Mouse (Mus musculus) liver, postnatal 0 days (tissue): Measurements from ENCODE around the gene Dok1. TPM values are rescaled to one million over a fixed set of nuclear protein-coding genes. Genes with fewer than 3 reads are reported as not detected.

Experiments
- ATAC-seq: fragments of 200-750 bp; cut with Nextera tagmentation; 2 replicates; pipeline ENCODE4 v1.8.0; 2017; ENCODE audit warnings: mild to moderate bottlenecking, moderate library complexity
- DNase-seq: peaks from one replicate; pipeline ENCODE4 v3.0.0-alpha.2; 2016
- H3K27ac ChIP-seq: fragments of 300-500 bp; sonication (generic); 2 replicates; pipeline ENCODE4 v1.5.1; 2014; ENCODE audit warnings: antibody characterized with exemption, moderate library complexity, mild to moderate bottlenecking, low read depth
- H3K27me3 ChIP-seq: fragments of 300-500 bp; sonication (generic); 2 replicates; pipeline ENCODE4 v1.6.1; 2014; ENCODE audit warnings: low read length, control low read depth, mixed read lengths; ENCODE audit not compliant: insufficient read depth
- H3K36me3 ChIP-seq: fragments of 300-500 bp; sonication (generic); replicated peaks from 2 replicates; pipeline ENCODE4 v1.6.1; 2014; ENCODE audit warnings: mild to moderate bottlenecking, control low read depth, low read length, moderate library complexity, mixed read lengths; ENCODE audit not compliant: insufficient read depth
- H3K4me1 ChIP-seq: fragments of 300-500 bp; sonication (generic); 2 replicates; pipeline ENCODE4 v1.6.1; 2014; ENCODE audit warnings: antibody characterized with exemption, mild to moderate bottlenecking, control low read depth; ENCODE audit not compliant: insufficient read depth
- H3K4me2 ChIP-seq: fragments of 300-500 bp; sonication (generic); 2 replicates; pipeline ENCODE4 v1.6.1; 2014; ENCODE audit warnings: low read depth, mild to moderate bottlenecking, low read length, moderate library complexity, mixed read lengths
- H3K4me3 ChIP-seq: fragments of 300-500 bp; sonication (generic); 2 replicates; pipeline ENCODE4 v1.5.1; 2014; ENCODE audit warnings: low read depth, low read length
- H3K9ac ChIP-seq: fragments of 300-500 bp; sonication (generic); replicated peaks from 2 replicates; pipeline ENCODE4 v1.6.1; 2014; ENCODE audit warnings: mild to moderate bottlenecking, moderate library complexity
- H3K9me3 ChIP-seq: fragments of 300-500 bp; sonication (generic); 2 replicates; pipeline ENCODE4 v1.6.1; 2016; ENCODE audit warnings: mild to moderate bottlenecking, control low read depth, low read length, mixed read lengths
- CTCF ChIP-seq: sonication (generic); IDR thresholded peaks from 2 replicates; pipeline ENCODE4 v1.5.1; 2016; ENCODE audit warnings: antibody characterized with exemption, low read depth
- EP300 ChIP-seq: IDR thresholded peaks from 2 replicates; pipeline ENCODE4 v1.6.1; 2016; ENCODE audit warnings: antibody characterized with exemption, low read depth, mild to moderate bottlenecking
- WGBS: fragments of 180-500 bp; shearing (Covaris S2); extraction: QIAGEN DNeasy Blood & Tissue Kit; methylation state at CpG from one replicate; pipeline ENCODE4 v1.1.7; 2014; ENCODE audit not compliant: insufficient replicate concordance; 5-methylcytosine and 5-hydroxymethylcytosine counted together
- polyA plus RNA-seq: library from polyadenylated mRNA; unstranded; fragments of >200 nt; fragmentation: Nextera tagmentation; extraction: Ambion mirVana; gene quantifications from 2 replicates; pipeline ENCODE4 v1.2.1, GENCODE M21; 2015

Dok1 gene
- polyA plus RNA-seq, 1 experiment from 2014 or later = 11.3 TPM

- WGBS = 2% methylated on average over 46 of the region's 58 CpGs
- Histone ChIP-seq H3K4me1 (peaks cover 10% of the 10 kb centered on the region), H3K27me3 (peaks cover 94% of the 10 kb centered on the region), H3K9me3 (no peaks in the 10 kb centered on the region), H3K27ac (no peak overlapping the region), H3K9ac (no peak overlapping the region), H3K36me3 (no peaks in the 10 kb centered on the region), H3K4me3 (peak overlapping the region; percentile 16; the same call in 1 of the 2 replicates), H3K4me2 (0 out of 2 replicates have a peak overlapping the region, but pooled peaks have one; percentile 5)
- 0 out of 2 replicates have a peak, but pooled peaks have one; percentile 14 for ATAC-seq
- no peak for DNase-seq
- TF ChIP-seq CTCF = no peak
- TF ChIP-seq EP300 = no peak
Observed at GRCm38 (mm10) chr6:83070311-83071219, 37.3 kb upstream of the Dok1 start.

GRCm38 (mm10) chr6:83070247-83070310 lies 36.8 kb upstream of the Dok1 start, which contains the start of gene Tlx2:
Tlx2 (minus strand) TSS chr6:83070293.
- DNase-seq (no peak), ATAC-seq (no peak)
- Histone ChIP-seq H3K27me3 (peaks cover 96% of the 10 kb centered on the region), H3K9me3 (no peaks in the 10 kb centered on the region), H3K4me1 (peaks cover 10% of the 10 kb centered on the region), H3K27ac (no peak within 1 kb of the TSS), H3K4me3 (peak within 1 kb of the TSS; percentile 26; the same call in 1 of the 2 replicates), H3K9ac (no peak within 1 kb of the TSS), H3K36me3 (no peaks in the 10 kb centered on the region), H3K4me2 (peak within 1 kb of the TSS; percentile 62; the same call in 1 of the 2 replicates)
- TF ChIP-seq EP300 = no peak
- no peak for TF ChIP-seq CTCF
- 2% methylated on average over 8 of the region's 10 CpGs for WGBS

- H3K4me3 ChIP-seq = peak overlapping the region; percentile 16; the same call in 1 of the 2 replicates
- H3K27ac ChIP-seq = no peak overlapping the region
- WGBS = 2% methylated on average over 64 of the region's 69 CpGs
- H3K36me3 ChIP-seq = no peaks in the 10 kb centered on the region
- H3K4me2 ChIP-seq = 0 out of 2 replicates have a peak overlapping the region, but pooled peaks have one; percentile 62
- peaks cover 10% of the 10 kb centered on the region for H3K4me1 ChIP-seq
- no peak overlapping the region for H3K9ac ChIP-seq
- ATAC-seq (0 out of 2 replicates have a peak, but pooled peaks have one; percentile 8), DNase-seq (no peak)
- no peak for TF ChIP-seq CTCF
- no peak for TF ChIP-seq EP300
- peaks cover 99% of the 10 kb centered on the region for H3K27me3 ChIP-seq
- no peaks in the 10 kb centered on the region for H3K9me3 ChIP-seq
Observed at GRCm38 (mm10) chr6:83069488-83070246, 36.4 kb upstream of the Dok1 start.

GRCm38 (mm10) chr6:83068706-83069487 lies 35.6 kb upstream of the Dok1 start:
- peak overlapping the region; percentile 62 for H3K4me2 ChIP-seq
- H3K27ac ChIP-seq = no peak overlapping the region
- H3K4me3 ChIP-seq = peak overlapping the region; percentile 26
- TF ChIP-seq EP300 = no peak
- TF ChIP-seq CTCF = no peak
- peaks cover 99% of the 10 kb centered on the region for H3K27me3 ChIP-seq
- no peaks in the 10 kb centered on the region for H3K36me3 ChIP-seq
- DNase-seq (no peak), ATAC-seq (peak; percentile 16; the same call in 1 of the 2 replicates)
- no peak overlapping the region for H3K9ac ChIP-seq
- WGBS = 3% methylated on average over 74 of the region's 81 CpGs
- no peaks in the 10 kb centered on the region for H3K9me3 ChIP-seq
- peaks cover 10% of the 10 kb centered on the region for H3K4me1 ChIP-seq

GRCm38 (mm10) chr6:83068221-83068620 lies 35.0 kb upstream of the Dok1 start:
- Histone ChIP-seq H3K4me1 (peaks cover 10% of the 10 kb centered on the region), H3K9ac (no peak overlapping the region), H3K4me3 (peak overlapping the region; percentile 26), H3K27ac (no peak overlapping the region), H3K9me3 (no peaks in the 10 kb centered on the region), H3K4me2 (peak overlapping the region; percentile 62), H3K36me3 (no peaks in the 10 kb centered on the region), H3K27me3 (peaks cover 100% of the 10 kb centered on the region)
- no peak for DNase-seq
- TF ChIP-seq EP300 (no peak), CTCF (no peak)
- 20% methylated on average over 8 of the region's 8 CpGs for WGBS
- ATAC-seq = no peak
